Mouse (Mus musculus): ENCODE measurements around the gene Lpcat3.

Lpcat3 gene

DNA sequence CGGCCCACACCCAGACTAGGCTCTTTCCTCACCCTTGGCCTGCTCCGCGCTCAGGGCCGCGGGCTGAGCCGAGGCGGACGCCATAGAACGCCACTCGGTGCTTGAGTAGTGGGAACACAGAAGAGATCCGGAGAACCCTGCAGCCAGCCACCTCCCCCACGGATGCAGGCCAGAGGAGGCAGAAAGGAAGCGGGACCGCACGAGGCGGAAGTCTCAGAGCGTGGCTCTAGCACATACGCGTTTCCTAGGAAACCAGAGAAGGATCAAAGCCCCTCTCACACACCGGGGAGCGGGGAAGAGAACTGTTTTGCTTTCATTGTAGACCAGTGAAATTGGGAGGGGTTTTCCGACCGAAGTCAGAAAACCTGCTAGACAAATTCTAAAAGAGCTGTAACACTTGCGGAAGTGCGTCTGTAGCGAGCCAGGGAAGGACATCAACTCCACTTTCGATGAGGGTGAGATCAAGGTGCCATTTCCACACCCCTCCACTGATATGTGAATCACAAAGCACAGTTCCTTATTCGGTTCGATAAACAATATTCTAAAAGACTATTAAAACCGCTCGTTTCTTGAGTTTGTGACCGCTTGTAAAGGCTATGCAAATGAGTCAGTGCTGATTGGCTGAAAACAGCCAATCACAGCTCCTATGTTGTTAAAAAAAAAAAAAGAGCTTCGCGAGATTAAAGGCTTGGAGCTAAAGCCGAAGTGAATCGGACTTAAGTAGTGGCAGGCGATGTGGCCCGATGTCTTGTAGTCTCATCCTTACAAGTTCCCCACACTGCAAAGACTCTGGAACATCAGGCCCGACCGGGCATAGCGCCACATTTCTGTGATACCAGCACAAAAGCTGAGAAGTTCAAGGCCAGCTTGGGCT, 78.3 kb downstream of the Lpcat3 start, which contains the start of gene Grcc10:
Grcc10 (minus strand) TSS at position 487 of the 874 bp plus-strand sequence.
- peak; percentile 89 for DNase-seq

DNA sequence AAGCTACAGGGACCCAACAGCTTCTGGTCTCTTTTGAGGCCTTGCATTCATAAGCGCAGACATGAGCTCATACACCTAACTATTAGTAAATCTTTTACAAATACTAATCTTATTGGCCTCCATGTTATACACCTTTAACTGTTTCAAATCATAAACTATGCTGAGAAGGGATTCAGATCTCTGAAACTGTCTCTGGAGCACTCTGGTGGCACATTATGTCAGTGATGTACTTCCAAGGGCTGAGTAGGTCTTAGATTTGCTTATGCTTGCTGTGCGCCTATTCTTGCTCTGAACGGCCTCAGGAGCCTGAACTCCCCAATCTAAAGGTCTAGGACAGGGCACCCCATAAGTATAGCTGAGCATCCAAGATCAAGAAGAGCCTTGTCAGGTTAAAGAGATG, 79.0 kb downstream of the Lpcat3 start:
- no peak for DNase-seq

DNA sequence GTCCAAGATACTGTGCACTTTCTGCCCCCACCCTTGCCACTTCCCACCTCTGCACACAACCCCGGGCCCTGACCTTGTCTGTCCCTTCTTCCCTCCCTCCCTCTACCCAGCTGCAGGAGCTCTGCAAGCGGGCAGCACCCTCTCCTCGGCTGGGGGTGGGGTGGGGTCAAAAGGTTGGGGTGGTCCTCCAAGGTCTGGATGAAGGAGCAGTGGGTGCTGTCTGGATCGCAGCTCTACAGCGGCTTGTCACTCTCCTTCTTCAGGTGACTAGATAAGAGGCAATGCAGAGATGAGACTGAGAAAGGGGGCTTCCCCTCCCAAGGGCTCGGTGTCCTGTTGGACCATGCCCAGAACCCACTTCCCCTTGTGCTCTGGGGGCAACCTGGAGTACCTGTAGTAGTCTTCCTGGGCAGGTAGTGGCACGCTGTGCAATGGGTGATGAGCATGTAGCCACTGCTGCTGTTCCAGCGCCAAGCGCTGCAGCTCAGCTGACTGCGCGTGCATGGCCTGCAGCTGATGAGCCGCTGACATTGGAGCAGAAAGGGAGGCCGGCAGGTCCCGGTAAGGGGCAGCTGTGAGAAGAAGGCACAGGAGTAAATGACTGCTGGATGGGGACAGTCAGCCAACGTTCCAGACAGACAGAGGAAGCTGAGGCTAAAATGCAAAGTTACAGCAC, 80.2 kb downstream of the Lpcat3 start:
- no peak for DNase-seq

DNA sequence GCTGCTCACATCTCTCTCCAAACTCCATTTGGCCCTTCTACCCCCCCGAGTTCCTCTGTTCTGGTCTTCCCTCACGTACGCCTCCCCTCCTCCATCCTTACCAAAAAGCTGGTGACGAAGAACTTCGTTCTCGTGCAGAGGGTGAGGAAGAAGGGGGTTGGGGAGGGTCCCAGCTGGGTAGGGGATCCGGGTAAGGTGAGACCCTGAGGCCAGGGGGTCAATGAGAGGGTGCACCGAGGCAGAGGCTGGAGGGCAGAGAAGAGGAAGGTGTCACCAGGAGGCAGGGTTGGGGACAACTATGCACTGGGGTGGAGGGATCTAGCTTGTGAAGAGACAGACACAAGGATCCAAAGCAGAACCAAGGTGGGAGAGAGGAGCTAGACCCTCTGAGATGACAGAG, 80.8 kb downstream of the Lpcat3 start:
- no peak for DNase-seq

DNA sequence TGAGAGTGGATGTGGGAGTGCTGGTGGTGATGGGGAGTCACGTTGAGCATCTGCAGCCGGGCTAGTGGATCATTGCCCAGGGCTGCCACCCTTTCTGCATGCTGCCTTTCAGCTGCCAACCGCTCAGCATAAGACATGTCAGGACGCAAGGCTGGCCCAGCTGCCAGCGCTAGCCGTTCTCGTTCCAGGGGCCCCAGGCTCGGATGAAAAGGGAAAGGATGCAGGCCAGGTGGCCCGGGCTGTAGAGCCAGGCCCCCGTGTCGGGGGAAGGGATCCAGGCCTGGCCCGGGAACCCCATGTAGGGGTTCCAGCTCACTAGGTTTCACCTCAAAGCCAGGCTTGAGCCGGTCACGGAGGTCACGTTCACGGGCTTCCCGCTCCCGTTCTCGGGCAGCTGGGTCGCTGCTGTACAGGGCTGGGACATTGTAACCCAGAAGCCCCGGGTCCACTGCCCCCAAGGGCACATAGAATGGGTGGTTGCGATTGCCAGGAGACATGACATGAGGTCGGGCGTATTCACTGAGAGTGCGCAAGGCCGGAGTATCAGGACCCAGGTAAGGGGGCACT, 82.0 kb downstream of the Lpcat3 start:
- no peak for DNase-seq

DNA sequence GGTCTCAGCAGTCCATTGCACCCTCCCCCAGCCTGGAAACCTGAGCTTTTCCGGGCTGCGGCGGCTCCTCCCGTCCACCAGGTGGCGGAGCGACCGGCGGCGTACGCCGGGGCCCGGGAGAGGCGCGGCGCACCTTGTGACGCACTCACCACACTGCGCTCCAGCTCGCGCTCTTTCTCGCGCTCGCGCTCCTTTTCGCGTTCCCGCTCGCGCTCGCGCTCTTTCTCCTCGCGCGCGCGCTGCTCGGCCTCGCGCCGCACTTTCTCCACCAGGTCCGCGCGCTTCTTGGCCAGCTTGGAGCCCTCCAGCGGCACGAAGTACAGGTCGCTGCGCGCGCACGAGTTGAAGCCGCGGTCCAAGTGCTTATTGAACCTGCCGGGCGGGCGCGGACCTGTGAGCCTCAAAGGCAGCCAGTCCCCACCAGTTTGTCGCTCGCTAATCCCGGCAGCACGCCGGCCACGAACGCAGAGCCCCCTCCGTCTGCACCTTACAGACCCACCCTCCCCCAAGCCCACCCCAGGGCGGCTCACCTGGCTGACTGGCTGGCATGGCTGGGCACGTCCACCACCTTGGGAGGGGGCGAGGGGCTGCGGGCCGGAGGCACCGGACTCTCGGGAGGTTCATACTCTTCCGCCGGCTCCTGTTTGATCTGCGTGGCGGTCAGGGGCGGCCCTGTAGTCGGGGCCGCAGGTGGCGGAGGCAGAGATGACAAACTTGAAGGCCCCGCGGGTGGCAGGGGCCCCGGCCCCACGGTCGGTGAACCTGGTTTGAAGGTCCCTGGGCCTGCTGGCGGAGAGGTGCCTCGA, 82.9 kb downstream of the Lpcat3 start:
- peak; percentile 96 for DNase-seq

DNA sequence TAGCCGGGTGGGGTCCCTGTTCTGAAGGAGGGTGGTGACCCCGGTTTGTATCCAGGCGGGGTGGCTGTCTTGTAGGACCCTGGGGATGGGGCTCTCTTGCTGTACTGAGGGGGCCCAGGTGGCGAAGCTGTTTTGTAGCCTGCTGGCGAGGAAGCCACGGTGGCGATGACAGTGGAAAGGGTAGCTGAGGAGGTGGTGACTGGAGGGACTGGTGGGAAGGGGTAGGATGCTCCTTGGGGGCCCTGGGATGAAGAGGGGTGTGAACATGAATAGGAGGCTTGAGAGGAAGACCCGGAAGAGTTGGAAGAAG, 83.4 kb downstream of the Lpcat3 start:
- DNase-seq, result no peak

DNA sequence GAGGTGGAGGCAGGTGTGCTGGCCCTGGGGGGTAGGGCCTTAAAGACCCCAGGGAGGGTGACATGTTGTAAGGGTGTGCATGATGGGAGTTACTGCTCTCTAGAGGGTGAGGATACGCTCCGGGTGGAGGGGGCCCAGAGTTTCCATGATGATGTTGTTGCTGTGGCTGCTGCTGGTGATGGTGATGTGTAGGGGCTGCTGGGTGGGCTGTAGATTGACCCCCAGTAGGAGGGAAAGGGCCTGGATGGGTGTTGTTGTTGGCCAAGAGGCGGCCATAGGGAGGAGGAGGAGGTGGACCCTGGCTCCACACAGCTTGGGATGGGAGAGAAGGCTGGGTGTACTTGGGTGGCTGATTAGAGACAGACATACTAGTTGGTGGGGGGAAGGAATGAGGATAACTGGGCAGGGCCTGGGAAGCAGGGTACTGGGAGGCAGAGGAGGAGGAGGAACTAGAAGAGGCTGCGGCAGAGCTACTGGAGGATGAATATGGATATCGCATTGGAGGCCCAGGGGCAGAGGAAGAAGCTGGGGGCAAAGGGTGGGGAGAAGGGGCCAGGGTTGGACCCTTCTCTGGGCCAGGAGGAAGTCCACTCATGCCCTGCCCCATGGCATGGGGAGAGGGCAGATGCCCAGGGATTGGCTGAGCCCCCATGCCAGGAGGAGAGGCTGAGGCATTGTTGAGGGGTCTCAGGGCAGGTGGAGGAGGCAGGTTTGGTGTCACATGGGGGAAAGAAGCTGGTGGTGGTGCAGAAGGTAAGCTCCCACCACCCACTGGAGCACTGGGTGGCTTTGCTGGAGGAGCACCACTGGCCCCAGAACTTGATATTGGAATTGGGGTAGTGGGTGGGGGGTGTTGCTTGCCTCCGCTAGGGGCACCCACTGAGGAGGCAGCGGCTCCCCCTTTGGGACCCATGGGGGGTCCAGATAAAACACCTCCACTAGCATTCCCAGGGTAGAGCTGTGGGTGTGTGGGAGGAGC, 84.1 kb downstream of the Lpcat3 start:
- DNase-seq, result no peak

DNA sequence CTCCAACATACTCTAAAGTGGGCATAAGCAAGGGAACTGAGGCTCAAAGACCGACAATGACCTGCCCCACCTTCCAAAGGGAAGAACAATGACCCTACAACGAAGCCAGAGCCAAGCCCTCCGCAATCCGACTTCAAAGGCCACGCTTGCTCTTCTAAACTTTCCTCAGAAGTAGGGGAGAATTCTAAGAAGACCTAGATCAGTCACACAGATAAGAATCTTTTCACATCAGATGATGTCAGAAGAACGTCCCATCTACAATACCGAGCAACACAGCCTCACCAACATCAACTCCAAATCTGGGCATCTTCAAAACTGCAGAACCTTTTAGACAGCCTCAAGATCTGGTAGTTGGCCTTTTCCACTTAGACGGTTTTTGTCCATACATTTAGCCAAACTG, 87.6 kb downstream of the Lpcat3 start:
- no peak for DNase-seq

DNA sequence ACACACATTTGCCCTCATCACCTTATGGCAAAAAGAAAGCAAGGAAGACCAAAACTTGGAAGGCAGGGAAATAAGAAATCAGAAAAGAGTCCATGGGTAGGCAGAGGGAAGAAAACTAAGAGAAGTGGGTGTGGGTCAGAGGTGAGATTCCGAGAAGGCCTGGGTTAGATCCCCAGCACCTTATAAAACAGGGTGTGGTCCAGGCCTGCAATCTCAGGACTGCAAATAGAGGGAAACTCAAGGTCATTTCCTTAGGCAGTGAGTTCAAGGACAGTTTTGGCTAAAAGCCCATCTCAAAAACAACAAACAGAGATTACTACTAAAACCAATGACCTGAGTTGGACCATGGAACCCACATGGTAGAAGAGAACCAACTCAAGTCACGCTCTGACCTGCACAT, 91.0 kb downstream of the Lpcat3 start:
- DNase-seq, result no peak

Measured in right cerebral cortex, postnatal 25 days (tissue).